Mouse (Mus musculus) stomach, embryonic 15.5 days (tissue): ENCODE data around the gene Cyp2t4. TPM values are rescaled to one million over a fixed set of nuclear protein-coding genes. Genes with fewer than 3 reads are reported as not detected.

ENCODE experiments used
- ATAC-seq: fragments of 200-750 bp; cut with Nextera tagmentation; 2 replicates; pipeline ENCODE4 v1.8.0; 2017; ENCODE audit warnings: low read depth, moderate number of reproducible peaks, moderate TSS enrichment; ENCODE audit not compliant: insufficient read depth, low FRiP score
- H3K27ac ChIP-seq: fragments of 300-500 bp; sonication (generic); 2 replicates; pipeline ENCODE4 v1.5.1; 2015; ENCODE audit warnings: mild to moderate bottlenecking, inconsistent platforms
- H3K27me3 ChIP-seq: fragments of 300-500 bp; sonication (generic); replicated peaks from 2 replicates; pipeline ENCODE4 v1.6.1; 2015; ENCODE audit warnings: inconsistent platforms
- H3K36me3 ChIP-seq: fragments of 300-500 bp; sonication (generic); 2 replicates; pipeline ENCODE4 v1.6.1; 2015; ENCODE audit warnings: inconsistent platforms
- H3K4me1 ChIP-seq: fragments of 300-500 bp; sonication (generic); 2 replicates; pipeline ENCODE4 v1.6.1; 2015; ENCODE audit warnings: inconsistent platforms
- H3K4me2 ChIP-seq: fragments of 300-500 bp; sonication (generic); 2 replicates; pipeline ENCODE4 v1.6.1; 2015; ENCODE audit warnings: mild to moderate bottlenecking, inconsistent platforms
- H3K4me3 ChIP-seq: fragments of 300-500 bp; sonication (generic); replicated peaks from 2 replicates; pipeline ENCODE4 v1.5.1; 2015; ENCODE audit warnings: inconsistent platforms
- H3K9ac ChIP-seq: fragments of 300-500 bp; sonication (generic); 2 replicates; pipeline ENCODE4 v1.6.1; 2015; ENCODE audit warnings: inconsistent platforms
- H3K9me3 ChIP-seq: fragments of 300-500 bp; sonication (generic); 2 replicates; pipeline ENCODE4 v1.6.1; 2016; ENCODE audit warnings: inconsistent platforms
- WGBS: fragments of 180-500 bp; shearing (Covaris S2); methylation state at CpG from one replicate; pipeline ENCODE4 v1.1.7; 2015; 5-methylcytosine and 5-hydroxymethylcytosine counted together
- polyA plus RNA-seq: library from polyadenylated mRNA; unstranded; fragments of >200 nt; fragmentation: Nextera tagmentation; extraction: Ambion mirVana; gene quantifications from 2 replicates; pipeline ENCODE4 v1.2.1, GENCODE M21; 2015

The Cyp2t4 gene
- polyA plus RNA-seq, 1 experiment from 2014 or later: not detected

DNA sequence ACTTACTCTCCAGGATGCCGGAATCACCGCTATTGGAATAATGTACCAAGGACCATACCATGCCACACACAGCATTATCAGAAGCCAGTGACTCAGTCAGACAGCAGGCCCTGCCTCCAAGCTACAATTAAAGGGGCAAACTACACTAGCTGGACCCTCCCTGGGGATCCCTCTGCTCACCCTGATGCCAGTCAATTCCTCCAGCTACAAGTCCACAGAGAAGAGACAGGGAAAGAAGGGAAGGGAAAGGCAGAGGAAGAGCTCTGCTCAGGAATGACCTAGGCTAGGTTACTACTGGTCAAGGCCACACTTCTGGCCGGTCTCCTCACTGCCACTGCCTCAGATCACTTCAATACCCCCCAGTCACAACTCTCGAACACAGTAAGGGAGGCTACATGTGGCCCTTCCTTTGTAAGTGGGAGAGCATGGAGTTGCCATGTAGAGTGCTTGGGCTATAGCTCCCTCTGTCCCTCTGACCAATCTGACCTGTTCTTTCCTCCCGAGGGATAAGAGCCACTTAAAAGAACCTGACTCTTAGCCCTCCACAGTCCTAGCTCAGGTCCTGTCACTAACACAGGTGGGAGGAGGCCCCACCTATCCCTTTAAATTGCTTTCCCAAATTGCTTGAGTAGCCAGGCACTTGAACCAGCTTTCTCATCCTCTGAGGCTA is 9.4 kb downstream of the Cyp2t4 start:
- no peak for ATAC-seq
- Histone ChIP-seq H3K36me3 (peaks cover 34% of the 10 kb centered on the region), H3K4me3 (no peak overlapping the region; the same call in 1 of the 2 replicates), H3K4me1 (peaks cover 59% of the 10 kb centered on the region), H3K4me2 (peak overlapping the region; percentile 77; the same call in 1 of the 2 replicates), H3K9ac (no peak overlapping the region), H3K9me3 (no peaks in the 10 kb centered on the region), H3K27ac (no peak overlapping the region), H3K27me3 (no peaks in the 10 kb centered on the region)
- WGBS: 73% methylated on average over 5 of the region's 5 CpGs

DNA sequence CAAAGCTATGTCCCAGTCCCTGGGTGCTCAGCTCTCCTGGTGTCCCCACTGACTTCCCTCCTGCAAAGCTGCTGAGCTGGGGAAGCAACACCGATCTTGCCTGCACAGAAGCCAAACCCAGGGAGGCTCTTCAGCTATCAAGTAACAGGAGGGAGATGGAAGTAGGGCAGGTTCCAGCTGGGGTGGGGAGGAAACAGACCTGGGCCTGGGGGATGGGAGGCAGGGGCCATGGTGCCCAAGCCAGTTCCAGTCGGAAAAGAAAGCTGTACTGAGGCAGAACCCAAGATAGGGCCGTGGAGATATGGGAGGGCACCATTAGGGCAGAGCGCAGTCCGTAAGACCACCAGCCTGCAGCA is 9.9 kb downstream of the Cyp2t4 start:
- Histone ChIP-seq H3K9me3 (no peaks in the 10 kb centered on the region), H3K4me2 (peak overlapping the region; percentile 77), H3K27me3 (no peaks in the 10 kb centered on the region), H3K4me3 (no peak overlapping the region; the same call in 1 of the 2 replicates), H3K36me3 (peaks cover 30% of the 10 kb centered on the region), H3K4me1 (peaks cover 59% of the 10 kb centered on the region), H3K27ac (no peak overlapping the region), H3K9ac (no peak overlapping the region)
- ATAC-seq: no peak
- 70% methylated on average over 5 of the region's 5 CpGs for WGBS

DNA sequence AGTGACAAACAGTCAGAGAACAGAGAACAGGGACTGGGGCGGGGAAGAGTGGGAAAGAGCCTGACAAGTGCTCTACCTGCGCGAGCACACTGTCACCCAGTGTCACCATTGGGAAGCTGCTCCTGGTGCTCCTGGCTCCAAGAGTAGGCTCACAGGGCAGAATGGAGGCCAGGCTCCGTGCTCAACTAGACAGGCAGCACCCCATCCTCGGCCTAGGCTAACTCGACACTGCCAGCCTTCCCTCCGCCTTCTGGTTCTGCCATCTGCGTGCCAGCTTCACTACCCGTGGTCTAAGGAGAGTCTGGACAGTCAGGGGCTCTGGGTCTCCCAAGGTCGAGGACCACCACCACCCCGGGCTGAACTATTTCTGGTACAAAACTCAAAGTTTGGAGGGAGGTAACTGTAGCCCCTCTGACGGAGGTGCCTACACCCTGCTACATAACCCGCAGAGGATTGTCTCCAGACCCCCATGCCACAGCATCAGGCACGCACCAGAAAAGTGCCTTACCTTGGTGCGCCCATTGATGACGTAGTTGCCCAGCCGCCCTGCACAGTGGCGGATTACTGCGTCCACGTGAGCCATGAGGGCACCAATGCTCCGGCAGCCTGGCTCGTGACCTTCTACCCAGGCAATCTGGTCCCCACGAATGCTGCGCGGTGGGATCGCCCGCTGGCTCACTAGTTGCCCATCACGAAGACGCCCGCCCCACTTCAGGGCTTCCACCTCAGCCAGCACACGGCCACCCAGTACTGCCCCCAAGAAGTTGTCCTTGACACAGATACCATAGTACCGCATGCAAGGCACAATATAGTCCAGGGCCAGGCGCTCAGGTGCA is 10.8 kb downstream of the Cyp2t4 start:
- WGBS: 79% methylated on average over 33 of the region's 33 CpGs
- H3K27me3 ChIP-seq: no peaks in the 10 kb centered on the region
- no peaks in the 10 kb centered on the region for H3K9me3 ChIP-seq
- H3K4me3 ChIP-seq: peak overlapping the region; percentile 74
- peaks cover 59% of the 10 kb centered on the region for H3K4me1 ChIP-seq
- no peak overlapping the region for H3K9ac ChIP-seq
- H3K4me2 ChIP-seq: peak overlapping the region; percentile 77
- H3K36me3 ChIP-seq: peaks cover 21% of the 10 kb centered on the region
- ATAC-seq: no peak
- no peak overlapping the region for H3K27ac ChIP-seq

DNA sequence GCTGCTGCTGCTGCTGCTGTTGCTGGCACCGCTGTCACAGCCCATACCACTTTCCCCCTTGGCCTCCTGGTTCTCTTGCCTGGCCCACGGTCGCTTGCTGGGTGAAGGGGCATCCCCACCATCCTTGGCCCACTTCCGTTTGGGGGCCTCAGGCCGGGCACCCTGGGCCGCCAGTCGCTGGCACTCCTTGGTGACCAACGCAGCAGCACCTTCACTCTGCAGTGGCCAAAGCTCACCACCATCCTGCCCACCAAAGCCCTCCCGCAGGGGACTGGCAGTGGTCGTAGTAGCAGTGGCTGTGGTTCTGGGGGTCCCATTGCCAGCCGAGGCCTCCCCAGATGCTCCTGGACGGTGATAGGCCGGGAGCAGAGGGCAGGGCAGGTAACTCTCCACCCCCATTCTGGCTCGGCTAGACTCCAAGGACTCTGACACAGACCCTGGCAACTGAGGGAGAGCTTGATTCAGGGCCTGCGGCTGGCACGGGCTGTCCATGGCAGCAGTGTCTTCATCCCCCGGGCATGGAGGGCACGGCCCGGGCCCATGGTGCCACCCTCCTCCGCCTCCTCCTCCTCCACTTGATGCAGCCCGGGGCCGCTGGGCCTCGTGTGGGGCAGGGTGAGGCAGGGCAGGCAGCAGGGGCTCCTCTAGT is 11.6 kb downstream of the Cyp2t4 start:
- 0 out of 2 replicates have a peak overlapping the region, but pooled peaks have one; percentile 98 for H3K27ac ChIP-seq
- peak overlapping the region; percentile 74 for H3K4me3 ChIP-seq
- H3K4me2 ChIP-seq: peak overlapping the region; percentile 77
- WGBS: 70% methylated on average over 23 of the region's 23 CpGs
- no peaks in the 10 kb centered on the region for H3K9me3 ChIP-seq
- peaks cover 19% of the 10 kb centered on the region; the same call in 1 of the 2 replicates for H3K36me3 ChIP-seq
- peaks cover 56% of the 10 kb centered on the region for H3K4me1 ChIP-seq
- no peaks in the 10 kb centered on the region for H3K27me3 ChIP-seq
- H3K9ac ChIP-seq: 0 out of 2 replicates have a peak overlapping the region, but pooled peaks have one; percentile 65
- no peak for ATAC-seq

DNA sequence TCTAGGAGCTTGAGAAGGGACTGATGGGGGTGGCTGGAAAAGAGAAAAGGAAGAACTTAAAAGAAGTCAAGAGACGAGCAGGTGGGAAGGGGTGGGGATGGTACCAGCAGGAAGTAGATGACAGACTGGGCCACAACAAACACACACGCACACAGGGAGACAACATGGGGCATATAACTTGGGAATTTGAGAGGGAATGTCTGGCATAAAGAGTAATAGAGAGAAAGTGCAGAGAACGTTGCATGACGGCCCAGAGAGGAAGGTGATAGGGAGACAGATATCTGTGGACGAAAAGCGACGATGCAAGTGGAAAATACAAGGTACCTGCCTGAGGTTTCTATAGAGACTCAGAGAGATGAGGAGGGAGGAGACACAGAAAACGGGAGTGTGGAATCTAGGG is 12.2 kb downstream of the Cyp2t4 start:
- peak overlapping the region; percentile 77 for H3K4me2 ChIP-seq
- no peaks in the 10 kb centered on the region for H3K9me3 ChIP-seq
- peak overlapping the region; percentile 98 for H3K27ac ChIP-seq
- no peaks in the 10 kb centered on the region for H3K27me3 ChIP-seq
- peak overlapping the region; percentile 65 for H3K9ac ChIP-seq
- peaks cover 19% of the 10 kb centered on the region; the same call in 1 of the 2 replicates for H3K36me3 ChIP-seq
- H3K4me3 ChIP-seq: peak overlapping the region; percentile 74
- 4% methylated on average over 8 of the region's 8 CpGs for WGBS
- no peak for ATAC-seq
- peaks cover 52% of the 10 kb centered on the region for H3K4me1 ChIP-seq

DNA sequence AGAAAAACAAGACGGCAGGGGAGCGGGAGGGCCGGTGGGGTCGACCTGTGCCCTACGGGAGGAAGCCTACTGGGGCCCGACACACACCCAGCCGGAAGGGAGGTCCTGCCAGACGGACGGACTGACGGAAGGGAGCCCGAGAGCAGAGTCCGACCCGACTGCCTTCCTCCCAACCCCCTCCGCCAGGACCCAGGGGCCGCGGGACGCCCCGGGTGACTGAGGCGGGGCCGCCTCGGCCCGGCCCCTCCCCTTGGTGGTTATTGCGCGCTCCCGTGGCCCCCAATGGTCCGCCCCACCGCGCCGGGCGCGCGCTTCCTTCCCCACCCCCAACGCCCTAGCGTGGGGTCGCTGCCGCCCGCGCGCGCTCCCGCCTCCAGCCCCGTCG is 12.7 kb downstream of the Cyp2t4 start:
- WGBS: 0% methylated on average over 39 of the region's 43 CpGs
- H3K4me1 ChIP-seq: peaks cover 47% of the 10 kb centered on the region
- ATAC-seq: peak; percentile 79

DNA sequence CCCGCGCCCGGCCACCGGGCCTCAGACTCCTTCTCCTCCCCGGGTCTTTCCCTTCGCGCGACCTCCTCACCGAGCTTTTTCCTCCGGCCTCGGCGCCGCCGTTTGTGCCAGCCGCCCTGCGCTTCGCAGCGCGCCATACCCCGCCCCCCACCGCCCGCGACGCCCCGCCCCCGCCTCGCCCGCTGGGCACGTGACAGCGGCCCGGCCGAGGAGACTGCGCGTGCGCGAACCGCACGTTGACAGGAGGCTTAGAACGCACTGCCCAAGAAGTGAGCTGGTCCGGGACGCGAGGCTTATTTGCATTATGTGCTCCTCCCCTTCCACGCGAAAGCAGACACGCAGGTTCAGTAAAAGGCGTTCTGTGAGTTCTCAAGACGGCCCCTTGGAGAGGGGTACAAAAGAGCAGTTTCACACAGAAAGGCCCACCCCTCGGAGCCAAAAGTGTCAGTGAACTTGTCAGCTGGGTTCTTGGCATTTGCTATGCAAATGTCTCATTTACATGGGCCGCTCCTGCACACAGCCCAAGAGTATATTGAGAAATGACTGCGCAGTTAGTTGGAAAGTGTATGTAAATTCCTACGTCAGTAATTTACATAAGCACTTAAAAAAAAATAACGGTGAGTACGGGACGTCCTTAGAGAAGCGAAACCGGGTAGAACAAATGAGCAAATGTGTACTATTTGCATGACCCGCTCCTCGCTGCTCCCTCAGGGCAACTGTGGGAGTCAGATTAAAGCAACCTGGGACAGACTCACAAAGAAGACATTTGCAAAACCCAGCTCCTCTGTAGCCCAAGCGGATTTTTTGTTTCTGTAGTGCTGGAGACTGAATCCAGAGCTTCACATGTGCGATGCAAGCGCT is 13.3 kb downstream of the Cyp2t4 start, which contains the start of gene Egln2:
Gene Egln2 (minus strand): TSS at position 189 of the 861 bp plus-strand sequence.
- Histone ChIP-seq H3K27me3 (no peaks in the 10 kb centered on the region), H3K27ac (peak within 1 kb of the TSS; percentile 98), H3K4me1 (peaks cover 41% of the 10 kb centered on the region), H3K4me3 (peak within 1 kb of the TSS; percentile 74), H3K4me2 (peak within 1 kb of the TSS; percentile 77), H3K36me3 (peaks cover 26% of the 10 kb centered on the region), H3K9ac (peak within 1 kb of the TSS; percentile 65), H3K9me3 (no peaks in the 10 kb centered on the region)
- 2% methylated on average over 61 of the region's 61 CpGs for WGBS
- ATAC-seq: peak; percentile 84

More for the DNA sequence above, 12.7 kb downstream of the Cyp2t4 start:
- Histone ChIP-seq H3K27me3 (no peaks in the 10 kb centered on the region), H3K27ac (peak overlapping the region; percentile 98), H3K9me3 (no peaks in the 10 kb centered on the region), H3K36me3 (peaks cover 24% of the 10 kb centered on the region; the same call in 1 of the 2 replicates), H3K9ac (peak overlapping the region; percentile 65), H3K4me3 (peak overlapping the region; percentile 74), H3K4me2 (peak overlapping the region; percentile 77)

DNA sequence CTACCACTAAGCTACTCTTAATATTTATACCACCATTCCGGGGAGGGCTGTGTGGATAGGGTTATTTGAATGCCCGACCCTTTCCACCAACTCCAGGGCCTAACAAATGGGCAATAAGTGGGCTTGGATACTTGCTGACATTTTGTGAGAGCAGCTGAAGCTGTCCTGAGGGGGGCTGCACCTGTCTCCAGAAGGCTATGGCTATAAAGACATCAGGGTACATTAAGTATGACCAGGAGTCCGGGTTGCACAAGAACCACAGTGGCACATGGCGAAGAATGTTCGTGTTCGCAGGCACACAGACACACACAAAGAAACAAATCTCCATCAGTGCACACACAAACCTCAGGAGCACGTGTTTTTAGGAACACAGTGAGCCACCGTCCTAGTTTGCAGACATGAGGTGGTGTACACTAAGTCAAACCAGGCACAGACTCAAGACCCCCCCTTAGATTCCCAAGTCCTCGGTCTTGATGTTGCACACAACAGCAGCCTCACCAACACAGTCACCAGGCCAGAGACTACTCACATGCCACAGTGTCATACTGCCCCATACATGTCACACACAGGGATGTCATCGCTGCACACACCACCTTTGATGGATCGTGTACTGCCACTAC is 14.1 kb downstream of the Cyp2t4 start:
- peak overlapping the region; percentile 34; the same call in 1 of the 2 replicates for H3K9ac ChIP-seq
- peak overlapping the region; percentile 77 for H3K4me2 ChIP-seq
- WGBS: 72% methylated on average over 11 of the region's 11 CpGs
- no peaks in the 10 kb centered on the region for H3K9me3 ChIP-seq
- H3K4me3 ChIP-seq: peak overlapping the region; percentile 74
- H3K27me3 ChIP-seq: no peaks in the 10 kb centered on the region
- no peak for ATAC-seq
- peaks cover 29% of the 10 kb centered on the region for H3K36me3 ChIP-seq
- H3K27ac ChIP-seq: peak overlapping the region; percentile 98
- H3K4me1 ChIP-seq: peaks cover 38% of the 10 kb centered on the region

DNA sequence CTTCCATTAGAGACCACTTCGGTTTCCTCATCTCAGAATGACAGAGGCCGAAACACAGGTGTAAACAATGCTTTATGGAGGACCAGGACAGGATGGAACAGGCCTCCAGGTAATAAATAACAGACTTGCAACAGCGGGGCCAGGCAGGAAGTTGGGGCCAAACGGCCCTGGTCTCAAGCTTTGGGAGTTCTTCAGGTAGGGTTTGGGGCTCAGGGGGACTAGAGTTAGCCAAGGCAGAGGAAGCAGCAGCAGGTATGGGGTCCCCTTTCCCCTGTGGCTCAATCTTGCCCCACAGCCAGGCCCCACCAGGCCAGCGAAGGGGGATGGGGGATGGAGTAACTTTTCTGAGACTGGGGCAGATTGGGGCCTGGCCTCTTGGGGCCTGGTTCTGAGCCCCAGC is 14.9 kb downstream of the Cyp2t4 start:
- 83% methylated on average over 5 of the region's 5 CpGs for WGBS
- Histone ChIP-seq H3K4me2 (no peak overlapping the region), H3K9me3 (no peaks in the 10 kb centered on the region), H3K4me1 (peaks cover 30% of the 10 kb centered on the region), H3K9ac (no peak overlapping the region), H3K27me3 (no peaks in the 10 kb centered on the region), H3K27ac (no peak overlapping the region), H3K4me3 (no peak overlapping the region), H3K36me3 (peaks cover 22% of the 10 kb centered on the region)
- ATAC-seq: no peak

DNA sequence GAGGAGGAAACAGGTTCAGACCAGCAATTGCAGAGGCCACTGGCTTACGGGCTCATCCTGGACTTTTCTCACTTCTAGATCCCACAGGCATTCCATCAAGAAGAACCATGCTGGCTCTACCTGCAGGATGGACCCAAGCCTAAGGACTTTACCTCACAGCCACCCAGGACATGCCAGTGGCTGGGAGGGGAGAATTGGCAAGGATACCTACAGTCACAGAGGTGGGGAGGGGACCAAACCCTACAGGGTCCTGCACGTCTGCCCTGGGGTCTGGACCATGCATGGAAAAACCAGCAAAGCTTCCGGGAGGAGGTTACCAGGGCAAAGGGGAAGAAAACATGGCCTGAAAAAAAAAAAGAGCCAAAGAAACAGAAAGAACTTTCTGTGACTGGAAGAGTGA is 17.5 kb downstream of the Cyp2t4 start:
- peaks cover 17% of the 10 kb centered on the region for H3K36me3 ChIP-seq
- H3K9ac ChIP-seq: no peak overlapping the region
- WGBS: 93% methylated on average over 3 of the region's 3 CpGs
- no peak overlapping the region for H3K4me3 ChIP-seq
- H3K4me1 ChIP-seq: peaks cover 7% of the 10 kb centered on the region; the same call in 1 of the 2 replicates
- no peak overlapping the region for H3K27ac ChIP-seq
- ATAC-seq: no peak
- H3K27me3 ChIP-seq: no peaks in the 10 kb centered on the region
- H3K4me2 ChIP-seq: no peak overlapping the region
- H3K9me3 ChIP-seq: no peaks in the 10 kb centered on the region
